Mouse (Mus musculus): ENCODE data around the gene Ogfr. TPM values are rescaled to one million over a fixed set of nuclear protein-coding genes. Genes with fewer than 3 reads are reported as not detected.

The Ogfr gene
- polyA plus RNA-seq, 1 experiment from 2014 or later: 22.5 TPM

- no peaks in the 10 kb centered on the region for H3K9me3 ChIP-seq (replicated peaks; ENCODE audit: control insufficient read depth, low read length)
- WGBS (ENCODE audit: insufficient replicate concordance): 39% methylated on average over 6 of the region's 6 CpGs
- H3K27me3 ChIP-seq (ENCODE audit: control insufficient read depth, insufficient read depth, low read depth, low read length): no peaks in the 10 kb centered on the region
- peak overlapping the region; percentile 78; the same call in 1 of the 2 replicates for H3K27ac ChIP-seq (ENCODE audit: low read length)
- H3K9ac ChIP-seq (ENCODE audit: low read depth, low read length): peak overlapping the region; percentile 93
- peaks cover 6% of the 10 kb centered on the region for H3K4me1 ChIP-seq (ENCODE audit: control insufficient read depth, low read depth, low read length)
- ATAC-seq (ENCODE audit: low read depth): no peak
- peaks cover 22% of the 10 kb centered on the region for H3K36me3 ChIP-seq (ENCODE audit: control insufficient read depth, insufficient read depth)
- peak overlapping the region; percentile 63 for H3K4me2 ChIP-seq (ENCODE audit: low read depth, low read length)
- H3K4me3 ChIP-seq (ENCODE audit: low read depth, low read length): peak overlapping the region; percentile 97
These were observed 316 bp upstream of the Ogfr start for GRCm38 (mm10) chr2:180588736-180589122.

DNA sequence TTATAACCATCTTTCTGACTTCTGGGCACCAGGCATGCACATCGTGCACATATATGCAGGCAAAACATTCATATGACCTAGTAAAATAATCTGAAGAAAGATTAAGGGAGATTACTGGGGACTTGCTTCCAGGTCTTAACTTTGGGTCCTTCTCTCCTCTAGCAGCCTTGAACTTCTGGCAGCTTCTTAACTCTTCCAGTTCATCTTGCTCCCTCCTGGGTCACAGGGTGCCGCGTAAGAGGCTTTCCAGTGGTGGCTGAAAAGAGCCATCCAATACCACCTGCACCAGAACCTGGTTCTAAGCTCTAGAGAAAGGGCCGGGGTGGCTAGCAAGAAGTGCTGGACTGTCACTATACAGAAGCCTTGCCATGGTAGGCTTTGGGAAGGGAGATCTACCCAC lies 8.4 kb downstream of the Ogfr start, which contains the start of gene Col9a3:
Gene Col9a3 (plus strand): TSS at position 301 of the 400 bp plus-strand sequence.
- Histone ChIP-seq H3K9ac (ENCODE audit: low read depth, low read length) (no peak within 1 kb of the TSS; the same call in 1 of the 2 replicates), H3K4me3 (ENCODE audit: low read depth, low read length) (no peak within 1 kb of the TSS), H3K27ac (ENCODE audit: low read length) (no peak within 1 kb of the TSS), H3K4me1 (ENCODE audit: control insufficient read depth, low read depth, low read length) (no peaks in the 10 kb centered on the region), H3K9me3 (replicated peaks; ENCODE audit: control insufficient read depth, low read length) (no peaks in the 10 kb centered on the region), H3K4me2 (ENCODE audit: low read depth, low read length) (no peak within 1 kb of the TSS), H3K36me3 (ENCODE audit: control insufficient read depth, insufficient read depth) (peaks cover 17% of the 10 kb centered on the region), H3K27me3 (ENCODE audit: control insufficient read depth, insufficient read depth, low read depth, low read length) (peaks cover 26% of the 10 kb centered on the region)
- 50% methylated on average over 4 of the region's 4 CpGs for WGBS (ENCODE audit: insufficient replicate concordance)
- ATAC-seq (ENCODE audit: low read depth): no peak

DNA sequence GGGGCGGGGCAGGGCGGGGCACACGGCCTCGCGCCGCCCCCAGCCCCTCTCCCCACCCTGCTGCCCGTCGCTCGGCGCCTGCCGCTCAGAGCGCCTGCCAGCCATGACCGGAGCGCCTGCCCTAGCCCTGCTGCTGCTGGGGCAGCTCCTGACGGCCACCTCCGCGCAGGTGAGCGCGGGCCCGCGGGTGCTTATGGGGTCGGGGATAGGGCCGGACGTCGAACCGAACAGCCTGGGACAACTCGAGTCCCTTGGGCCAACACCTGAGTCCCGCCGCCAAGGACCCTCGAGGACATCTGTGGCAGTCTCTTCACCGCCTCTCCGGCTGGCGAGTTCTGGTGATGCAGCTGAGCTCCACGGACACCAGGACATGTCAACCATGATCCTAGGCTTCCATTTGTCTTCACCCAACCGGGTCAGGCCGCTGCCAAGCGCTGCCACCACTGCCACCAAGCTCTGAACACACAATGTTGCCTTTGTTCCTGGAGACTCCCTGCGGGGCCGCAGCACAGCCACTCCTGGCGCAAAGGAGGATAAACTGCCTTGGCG lies 9.2 kb downstream of the Ogfr start:
- Histone ChIP-seq H3K27ac (ENCODE audit: low read length) (no peak overlapping the region), H3K9ac (ENCODE audit: low read depth, low read length) (no peak overlapping the region; the same call in 1 of the 2 replicates), H3K4me2 (ENCODE audit: low read depth, low read length) (no peak overlapping the region), H3K9me3 (replicated peaks; ENCODE audit: control insufficient read depth, low read length) (no peaks in the 10 kb centered on the region), H3K27me3 (ENCODE audit: control insufficient read depth, insufficient read depth, low read depth, low read length) (peaks cover 26% of the 10 kb centered on the region), H3K4me3 (ENCODE audit: low read depth, low read length) (no peak overlapping the region), H3K4me1 (ENCODE audit: control insufficient read depth, low read depth, low read length) (no peaks in the 10 kb centered on the region), H3K36me3 (ENCODE audit: control insufficient read depth, insufficient read depth) (peaks cover 11% of the 10 kb centered on the region)
- WGBS (ENCODE audit: insufficient replicate concordance): 6% methylated on average over 40 of the region's 41 CpGs
- no peak for ATAC-seq (ENCODE audit: low read depth)

- H3K4me2 ChIP-seq (ENCODE audit: low read depth, low read length): no peak overlapping the region
- H3K4me1 ChIP-seq (ENCODE audit: control insufficient read depth, low read depth, low read length): no peaks in the 10 kb centered on the region
- no peak for ATAC-seq (ENCODE audit: low read depth)
- 30% methylated on average over 9 of the region's 9 CpGs for WGBS (ENCODE audit: insufficient replicate concordance)
- H3K27me3 ChIP-seq (ENCODE audit: control insufficient read depth, insufficient read depth, low read depth, low read length): peaks cover 26% of the 10 kb centered on the region
- no peak overlapping the region for H3K27ac ChIP-seq (ENCODE audit: low read length)
- H3K36me3 ChIP-seq (ENCODE audit: control insufficient read depth, insufficient read depth): no peaks in the 10 kb centered on the region; the same call in 1 of the 2 replicates
- H3K9ac ChIP-seq (ENCODE audit: low read depth, low read length): no peak overlapping the region
- H3K4me3 ChIP-seq (ENCODE audit: low read depth, low read length): no peak overlapping the region
- no peaks in the 10 kb centered on the region for H3K9me3 ChIP-seq (replicated peaks; ENCODE audit: control insufficient read depth, low read length)
These were observed 11.6 kb downstream of the Ogfr start for GRCm38 (mm10) chr2:180600569-180601021.

DNA sequence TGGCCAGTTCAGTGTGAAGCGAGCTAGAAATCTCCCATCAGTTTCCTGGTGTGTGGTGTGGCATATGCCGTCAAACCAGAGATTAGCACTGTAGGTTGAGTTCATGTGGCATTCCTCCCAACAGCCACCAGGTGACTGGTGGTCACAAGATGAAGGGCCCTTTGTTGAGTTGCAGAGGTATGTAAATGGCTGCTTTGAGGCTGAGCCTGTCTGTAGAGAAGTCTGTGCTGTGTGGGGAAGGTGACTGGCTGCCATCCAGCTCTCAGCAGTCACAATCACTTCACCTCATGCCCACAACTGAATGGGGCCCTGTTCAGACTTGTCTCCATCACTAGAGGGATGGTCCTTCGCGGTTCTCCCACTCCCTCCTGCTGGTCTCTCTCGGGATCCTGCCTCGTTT lies 15.7 kb downstream of the Ogfr start:
- H3K9ac ChIP-seq (ENCODE audit: low read depth, low read length): no peak overlapping the region
- H3K4me3 ChIP-seq (ENCODE audit: low read depth, low read length): no peak overlapping the region
- H3K27ac ChIP-seq (ENCODE audit: low read length): no peak overlapping the region
- H3K36me3 ChIP-seq (ENCODE audit: control insufficient read depth, insufficient read depth): no peaks in the 10 kb centered on the region
- ATAC-seq (ENCODE audit: low read depth): no peak
- H3K4me2 ChIP-seq (ENCODE audit: low read depth, low read length): no peak overlapping the region
- no peaks in the 10 kb centered on the region for H3K9me3 ChIP-seq (replicated peaks; ENCODE audit: control insufficient read depth, low read length)
- H3K27me3 ChIP-seq (ENCODE audit: control insufficient read depth, insufficient read depth, low read depth, low read length): no peaks in the 10 kb centered on the region; the same call in 1 of the 2 replicates
- H3K4me1 ChIP-seq (ENCODE audit: control insufficient read depth, low read depth, low read length): no peaks in the 10 kb centered on the region
- 61% methylated on average over 6 of the region's 6 CpGs for WGBS (ENCODE audit: insufficient replicate concordance)

DNA sequence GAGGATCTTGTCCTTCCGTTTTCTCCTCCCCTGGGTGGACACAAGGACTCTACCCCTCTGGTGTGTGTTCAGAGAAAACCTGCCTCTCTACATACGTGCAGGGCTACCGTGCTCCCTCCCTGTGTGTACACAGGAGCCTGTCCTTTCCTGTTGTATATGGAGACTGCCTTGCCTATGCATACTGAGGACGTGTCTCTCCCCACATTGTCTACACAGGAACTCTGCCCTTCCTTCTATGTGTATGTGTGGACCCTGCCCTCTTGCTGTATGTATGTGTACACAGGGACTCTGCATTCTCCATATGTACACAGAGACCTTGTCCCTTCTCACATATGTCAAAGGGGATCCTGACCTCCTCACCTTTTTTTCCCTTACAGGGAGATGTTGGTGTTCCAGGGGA lies 21.2 kb downstream of the Ogfr start:
- no peak overlapping the region for H3K4me3 ChIP-seq (ENCODE audit: low read depth, low read length)
- no peak overlapping the region for H3K9ac ChIP-seq (ENCODE audit: low read depth, low read length)
- H3K4me1 ChIP-seq (ENCODE audit: control insufficient read depth, low read depth, low read length): no peaks in the 10 kb centered on the region
- no peaks in the 10 kb centered on the region for H3K9me3 ChIP-seq (replicated peaks; ENCODE audit: control insufficient read depth, low read length)
- H3K27me3 ChIP-seq (ENCODE audit: control insufficient read depth, insufficient read depth, low read depth, low read length): no peaks in the 10 kb centered on the region
- WGBS (ENCODE audit: insufficient replicate concordance): 46% methylated on average over 4 of the region's 4 CpGs
- no peak overlapping the region for H3K4me2 ChIP-seq (ENCODE audit: low read depth, low read length)
- H3K36me3 ChIP-seq (ENCODE audit: control insufficient read depth, insufficient read depth): no peaks in the 10 kb centered on the region
- peak overlapping the region; percentile 64 for H3K27ac ChIP-seq (ENCODE audit: low read length)
- ATAC-seq (ENCODE audit: low read depth): peak; percentile 86

DNA sequence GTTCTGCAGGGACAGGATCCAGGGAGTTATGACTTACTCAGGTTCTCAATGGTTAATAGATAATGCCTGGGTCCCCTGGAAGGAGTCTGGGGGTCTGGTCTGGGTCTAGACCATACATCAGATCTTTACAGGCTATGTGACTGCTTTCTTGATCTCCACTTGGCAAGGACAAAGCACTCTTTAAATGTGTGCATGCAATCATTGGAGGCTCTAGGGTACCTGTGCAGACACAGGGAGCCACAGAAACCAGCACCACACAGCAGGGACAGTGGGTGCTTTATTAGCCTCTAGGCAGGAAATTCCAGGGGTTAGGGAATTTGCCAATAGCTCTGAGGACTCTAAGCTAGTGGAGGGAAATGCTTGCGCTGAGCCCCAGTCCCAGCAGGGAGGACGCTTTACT lies 22.8 kb downstream of the Ogfr start:
- no peaks in the 10 kb centered on the region for H3K4me1 ChIP-seq (ENCODE audit: control insufficient read depth, low read depth, low read length)
- H3K4me3 ChIP-seq (ENCODE audit: low read depth, low read length): no peak overlapping the region
- no peaks in the 10 kb centered on the region for H3K9me3 ChIP-seq (replicated peaks; ENCODE audit: control insufficient read depth, low read length)
- 45% methylated on average over 2 of the region's 2 CpGs for WGBS (ENCODE audit: insufficient replicate concordance)
- no peak for ATAC-seq (ENCODE audit: low read depth)
- H3K36me3 ChIP-seq (ENCODE audit: control insufficient read depth, insufficient read depth): no peaks in the 10 kb centered on the region
- no peak overlapping the region for H3K27ac ChIP-seq (ENCODE audit: low read length)
- no peak overlapping the region for H3K4me2 ChIP-seq (ENCODE audit: low read depth, low read length)
- H3K9ac ChIP-seq (ENCODE audit: low read depth, low read length): no peak overlapping the region
- no peaks in the 10 kb centered on the region for H3K27me3 ChIP-seq (ENCODE audit: control insufficient read depth, insufficient read depth, low read depth, low read length)

GRCm38 (mm10) chr2:180641576-180642554 lies 52.8 kb downstream of the Ogfr start:
- Histone ChIP-seq H3K36me3 (ENCODE audit: control insufficient read depth, insufficient read depth) (no peaks in the 10 kb centered on the region), H3K27ac (ENCODE audit: low read length) (no peak overlapping the region), H3K4me2 (ENCODE audit: low read depth, low read length) (peak overlapping the region; percentile 39), H3K9ac (ENCODE audit: low read depth, low read length) (no peak overlapping the region), H3K4me3 (ENCODE audit: low read depth, low read length) (peak overlapping the region; percentile 15; the same call in 1 of the 2 replicates), H3K9me3 (replicated peaks; ENCODE audit: control insufficient read depth, low read length) (peaks cover 8% of the 10 kb centered on the region), H3K4me1 (ENCODE audit: control insufficient read depth, low read depth, low read length) (no peaks in the 10 kb centered on the region; the same call in 1 of the 2 replicates), H3K27me3 (ENCODE audit: control insufficient read depth, insufficient read depth, low read depth, low read length) (peaks cover 32% of the 10 kb centered on the region)
- WGBS (ENCODE audit: insufficient replicate concordance): 4% methylated on average over 85 of the region's 112 CpGs
- ATAC-seq (ENCODE audit: low read depth): peak; percentile 27; the same call in 1 of the 2 replicates

Data from liver, embryonic 16.5 days (tissue).